Mouse (Mus musculus) left cerebral cortex, adult 18-20 months (tissue): Measurements from ENCODE around the gene Drp2. TPM values are rescaled to one million over a fixed set of nuclear protein-coding genes. Genes with fewer than 3 reads are reported as not detected.

ENCODE experiments used
- DNase-seq, 2 experiments: peaks; one replicate each; pipeline ENCODE4 v3.0.0; 2021 to 2022; ENCODE audit warnings: low spot score in 2 of 2, mixed read lengths in 1 of 2
- long read RNA-seq, 2 experiments: library from polyadenylated mRNA; stranded (forward); transcript quantifications; one replicate each; pipeline ENCODE4 v2.0.0; 2021
- total RNA-seq, 2 experiments: library from RNA; stranded (reverse); gene quantifications; 2 replicates each; pipeline ENCODE4 v1.2.3; 2021

Drp2 gene
- total RNA-seq, result 10 to 100 TPM; 49.4 to 55.2 TPM
- long read RNA-seq, experiment 1, full-length matches to known transcripts, result 3 of 16 reads
- long read RNA-seq, experiment 1, partial matches to known transcripts, result 1 of 16 reads
- long read RNA-seq, experiment 1, other reads (novel, unspliced or antisense), result 12 of 16 reads
- long read RNA-seq, experiment 2, full-length matches to known transcripts, result 6 of 20 reads
- long read RNA-seq, experiment 2, partial matches to known transcripts, result 1 of 20 reads
- long read RNA-seq, experiment 2, other reads (novel, unspliced or antisense), result 13 of 20 reads

- DNase-seq, result no peak
These were observed at the start of gene Drp2 for GRCm38 (mm10) chrX:134403863-134404583. Drp2 (plus strand) TSS chrX:134404551.

DNA sequence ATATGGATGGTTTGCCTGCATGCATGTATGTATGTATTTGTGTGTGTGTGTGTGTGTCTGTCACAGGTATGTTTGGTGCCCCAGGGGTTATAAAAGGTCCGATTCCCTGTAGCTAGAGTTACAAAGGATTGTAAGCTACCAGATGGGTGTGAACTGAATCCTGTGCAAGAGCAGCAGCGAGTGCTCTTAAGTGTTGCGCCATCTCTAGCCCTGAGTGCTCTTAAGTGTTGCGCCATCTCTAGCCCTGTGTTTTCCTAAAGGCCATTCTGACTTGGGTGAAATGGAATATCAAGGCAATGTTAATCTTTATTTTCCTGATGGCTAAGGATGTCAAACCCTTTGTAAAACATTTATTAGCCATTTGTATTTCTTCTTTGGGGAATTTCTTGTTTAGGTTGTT, 45.0 kb upstream of the Drp2 start:
- no peak for DNase-seq

DNA sequence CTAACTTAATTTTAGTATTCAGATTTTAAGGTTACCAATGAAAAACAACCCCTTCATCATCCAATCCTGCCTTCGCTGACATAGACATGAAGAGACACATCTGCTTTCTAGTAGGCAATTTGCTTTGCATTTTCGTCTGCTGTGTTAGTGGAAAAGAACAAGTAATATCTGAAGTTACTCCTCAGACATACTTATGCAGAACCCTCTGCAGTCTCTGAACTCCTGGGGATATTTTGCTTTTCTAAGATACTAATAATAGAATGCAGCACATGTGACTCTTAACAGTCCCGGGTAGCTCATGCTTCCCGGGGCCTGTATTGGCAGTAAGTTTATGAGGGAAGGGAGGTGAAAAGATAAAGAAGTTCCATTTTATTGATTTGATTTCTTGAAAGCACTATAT, 42.2 kb upstream of the Drp2 start:
- no peak for DNase-seq

DNA sequence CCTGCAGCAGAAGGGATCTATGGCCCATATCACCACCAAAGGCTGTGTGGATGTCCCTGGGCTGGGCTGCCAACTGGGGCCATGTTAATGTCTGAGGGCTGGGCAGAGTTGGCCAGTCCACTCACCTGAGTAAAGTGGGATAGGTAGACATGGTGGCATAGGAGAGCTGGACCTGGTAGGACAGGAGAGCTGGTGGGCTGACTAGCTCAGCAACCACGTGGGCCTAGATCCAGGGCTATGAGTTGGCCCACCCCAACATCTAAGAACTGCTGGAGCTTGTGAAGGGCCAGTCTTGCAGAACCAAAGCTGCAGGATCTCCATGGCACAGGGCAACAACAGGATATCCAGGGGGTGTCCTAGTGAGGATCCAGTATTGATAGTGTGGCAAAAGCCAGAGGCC, 38.9 kb upstream of the Drp2 start:
- no peak for DNase-seq

GRCm38 (mm10) chrX:134366547-134366946, 37.8 kb upstream of the Drp2 start:
- DNase-seq, result no peak

DNA sequence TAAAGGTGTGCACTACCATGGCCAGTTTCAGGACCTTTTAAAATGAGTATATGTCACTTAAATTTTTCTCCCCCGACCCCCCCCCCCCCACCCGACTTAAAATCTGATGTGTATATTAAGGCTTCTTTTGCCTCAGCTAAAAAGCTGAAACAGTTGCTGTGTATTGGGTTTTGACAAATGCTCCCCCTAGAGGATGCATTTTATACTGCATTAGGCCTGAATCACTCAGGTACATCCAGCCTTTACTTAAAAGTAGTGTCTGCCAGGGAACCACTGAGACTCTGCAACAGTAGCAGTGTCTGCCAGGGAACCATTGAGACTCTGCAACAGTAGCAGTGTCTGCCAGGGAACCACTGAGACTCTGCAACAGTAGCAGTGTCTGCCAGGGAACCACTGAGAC, 33.1 kb upstream of the Drp2 start:
- no peak for DNase-seq

- DNase-seq, result no peak
These were observed 30.2 kb upstream of the Drp2 start for GRCm38 (mm10) chrX:134374190-134374589.

DNA sequence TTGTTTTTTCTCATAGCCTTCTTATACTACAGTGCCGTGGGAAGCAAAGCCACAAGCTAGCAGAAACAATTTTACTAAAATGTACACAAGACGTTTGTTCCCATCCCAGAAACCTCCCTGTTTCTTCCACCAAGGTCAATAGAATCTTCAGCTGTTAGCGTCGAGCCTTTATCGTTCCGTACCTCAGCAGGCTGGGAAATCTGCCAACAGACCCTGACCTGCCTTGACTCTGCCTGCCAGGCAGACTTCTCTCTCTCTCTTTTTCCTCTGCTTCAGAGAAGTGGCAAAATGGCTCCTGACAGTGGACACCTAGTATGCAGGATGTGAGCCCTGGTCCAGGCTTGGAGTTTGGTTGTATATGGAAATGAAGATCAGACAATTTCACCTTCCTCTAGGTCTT, 19.5 kb upstream of the Drp2 start:
- DNase-seq, result no peak

GRCm38 (mm10) chrX:134398972-134399371, 5.4 kb upstream of the Drp2 start:
- DNase-seq, result no peak

GRCm38 (mm10) chrX:134404584-134404955, 219 bp downstream of the Drp2 start:
- peak in 1 of 2 experiments; percentile 27 for DNase-seq

DNA sequence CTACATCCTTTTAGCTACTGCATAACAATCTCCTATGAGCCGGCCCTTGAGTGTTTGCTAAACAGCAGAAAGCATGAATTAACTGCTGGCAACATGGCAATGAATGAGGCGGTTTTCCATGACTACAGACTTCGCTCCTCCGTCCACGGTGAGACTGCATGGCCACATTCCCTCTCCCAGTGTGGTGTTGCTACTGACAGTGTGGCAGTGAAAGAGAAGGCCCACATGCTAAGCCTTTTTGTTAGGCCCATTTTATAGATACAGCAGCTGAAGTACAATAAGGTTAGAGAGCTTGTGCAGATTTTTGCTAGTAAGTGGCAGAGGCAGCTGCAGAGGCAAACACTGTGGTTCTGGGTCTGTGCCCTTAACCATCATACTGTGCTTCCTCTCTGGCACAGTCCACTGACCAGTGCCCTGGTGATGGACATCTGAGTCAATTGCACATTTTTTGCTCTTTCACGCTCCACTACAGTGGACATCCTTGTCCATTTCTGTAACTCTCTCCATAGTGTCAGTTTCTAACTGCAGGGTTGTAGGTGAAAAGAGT, 5.1 kb downstream of the Drp2 start:
- no peak for DNase-seq

DNA sequence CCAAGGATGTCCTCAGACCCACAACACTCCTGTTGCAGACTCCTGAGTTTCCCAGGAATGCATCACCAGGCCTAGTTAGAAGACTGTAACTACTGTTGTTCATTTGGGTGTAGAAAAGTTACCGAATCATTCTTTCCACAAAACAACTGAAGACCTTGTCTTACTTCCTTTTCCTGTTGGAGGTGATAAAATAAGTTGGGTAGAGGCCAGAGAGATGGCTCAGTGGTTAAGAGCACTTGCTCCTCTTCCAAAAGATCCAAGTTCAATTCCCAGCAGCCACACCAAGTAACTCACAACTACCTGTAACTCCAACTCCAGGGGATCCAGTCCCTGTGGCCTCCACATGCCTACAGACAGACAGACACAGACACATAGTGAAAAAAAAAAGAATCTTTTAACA, 7.7 kb downstream of the Drp2 start:
- DNase-seq, result no peak

- DNase-seq, result no peak
These were observed 15.7 kb downstream of the Drp2 start for GRCm38 (mm10) chrX:134420097-134420496.

DNA sequence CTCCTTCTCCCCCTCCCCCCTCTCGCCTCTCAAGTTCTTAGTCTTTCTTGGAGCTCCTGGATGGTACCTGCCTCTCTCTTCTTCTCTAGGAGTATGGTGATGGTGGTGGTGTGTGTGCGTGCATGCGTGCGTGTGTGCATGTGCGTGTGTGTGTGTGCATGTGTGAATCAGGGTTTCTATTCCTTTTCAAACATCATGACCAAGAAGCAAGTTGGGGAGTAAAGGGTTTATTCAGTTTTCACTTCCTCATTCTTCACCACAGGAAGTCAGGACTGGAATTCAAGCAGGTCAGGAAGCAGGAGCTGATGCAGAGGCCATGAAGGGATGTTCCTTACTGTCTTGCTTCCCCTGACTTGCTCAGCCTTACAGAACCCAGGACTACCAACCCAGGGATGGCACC, 19.9 kb downstream of the Drp2 start:
- DNase-seq, result no peak

DNA sequence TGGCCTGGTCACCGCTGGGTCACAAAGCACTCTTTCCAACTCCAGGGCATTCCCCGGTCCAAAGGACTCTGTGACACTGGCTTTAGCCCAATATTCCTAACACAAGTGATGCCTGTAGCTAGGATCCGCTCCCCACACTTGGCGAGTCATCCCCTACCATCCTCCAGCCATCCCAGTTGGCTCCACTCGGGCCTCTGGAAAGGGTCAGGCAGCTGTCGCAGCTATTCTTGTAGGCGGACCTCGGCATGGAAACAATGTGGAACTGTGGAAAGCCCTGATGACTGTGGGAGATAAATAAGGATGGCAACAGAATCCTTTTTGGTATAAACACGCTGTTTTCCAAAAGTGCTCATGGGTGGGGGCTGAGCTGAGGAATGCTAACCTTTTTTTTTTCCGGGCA, 21.4 kb downstream of the Drp2 start:
- no peak for DNase-seq

DNA sequence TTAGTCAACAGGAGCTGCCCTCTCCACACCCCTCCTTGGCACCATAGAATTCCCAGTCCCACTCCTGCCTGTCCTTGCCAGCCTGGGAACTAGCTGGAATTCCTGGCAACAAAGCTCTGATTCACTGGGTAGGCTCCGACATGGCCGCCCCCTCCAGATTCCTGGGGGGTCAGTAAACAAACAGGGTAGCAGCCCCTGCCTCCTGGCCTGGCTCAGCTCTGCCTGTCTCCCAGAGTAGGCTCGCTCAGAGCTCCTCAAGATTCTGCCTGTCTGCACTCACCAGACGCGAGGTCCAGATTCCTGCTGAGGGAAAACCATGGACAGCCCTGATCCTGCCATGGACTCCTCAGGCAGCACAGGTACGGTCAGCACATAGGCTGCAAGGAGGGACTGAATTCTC, 22.5 kb downstream of the Drp2 start:
- DNase-seq, result no peak

DNA sequence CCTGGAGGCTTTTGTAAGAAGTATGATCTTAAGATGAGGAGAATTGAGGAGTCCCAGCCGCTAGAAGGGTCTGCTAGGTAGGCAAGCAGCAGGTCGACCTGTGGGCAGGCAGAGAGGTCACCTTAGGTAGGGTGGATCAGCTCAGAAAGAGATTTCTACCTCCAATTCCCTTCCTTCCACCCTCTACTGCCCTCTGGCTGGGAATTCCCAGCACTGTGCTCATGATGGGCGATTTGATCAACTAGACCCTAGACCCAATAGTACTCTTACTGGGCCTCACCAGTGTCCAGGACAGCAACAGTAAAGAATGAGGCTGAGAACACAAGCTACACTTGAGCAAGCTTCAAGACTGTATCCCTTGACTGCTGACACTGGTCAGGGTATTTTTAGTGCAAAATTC, 23.0 kb downstream of the Drp2 start:
- DNase-seq, result no peak

DNA sequence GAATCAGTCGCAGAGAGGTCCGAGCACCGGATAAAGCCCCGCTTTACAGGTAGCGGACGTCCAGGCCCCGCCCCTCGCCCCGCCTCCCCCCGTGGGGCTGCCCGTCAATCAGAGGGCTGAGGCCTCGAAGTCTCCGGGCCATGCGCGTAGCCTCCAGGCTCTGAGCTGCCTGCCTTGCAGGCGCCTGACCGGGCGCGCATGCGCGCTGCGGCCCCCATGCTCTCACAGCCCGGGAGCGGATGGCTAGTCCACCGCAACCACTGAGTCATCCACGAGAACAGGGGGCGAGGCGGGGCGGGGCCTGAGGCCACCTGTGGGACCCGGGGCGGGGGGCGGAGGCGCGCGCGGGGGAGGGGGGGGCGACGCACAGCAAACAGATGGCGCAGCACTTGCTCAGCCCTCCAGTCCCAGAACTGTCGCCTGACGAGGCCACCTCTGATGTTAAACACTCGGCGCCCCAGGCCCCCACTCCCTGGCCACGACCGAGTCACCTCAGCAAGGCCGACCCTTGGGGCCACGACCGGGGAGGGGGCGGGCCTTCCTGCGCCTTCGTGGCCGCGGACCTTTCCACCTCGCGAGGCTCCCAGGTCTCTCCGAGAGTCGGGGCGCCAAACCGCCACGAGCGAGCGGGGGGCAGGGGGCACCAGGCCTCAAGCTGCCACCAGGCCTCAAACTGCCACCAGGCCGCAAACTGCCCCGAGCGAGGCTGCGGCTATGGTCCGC, 70.8 kb downstream of the Drp2 start:
- no peak for DNase-seq

DNA sequence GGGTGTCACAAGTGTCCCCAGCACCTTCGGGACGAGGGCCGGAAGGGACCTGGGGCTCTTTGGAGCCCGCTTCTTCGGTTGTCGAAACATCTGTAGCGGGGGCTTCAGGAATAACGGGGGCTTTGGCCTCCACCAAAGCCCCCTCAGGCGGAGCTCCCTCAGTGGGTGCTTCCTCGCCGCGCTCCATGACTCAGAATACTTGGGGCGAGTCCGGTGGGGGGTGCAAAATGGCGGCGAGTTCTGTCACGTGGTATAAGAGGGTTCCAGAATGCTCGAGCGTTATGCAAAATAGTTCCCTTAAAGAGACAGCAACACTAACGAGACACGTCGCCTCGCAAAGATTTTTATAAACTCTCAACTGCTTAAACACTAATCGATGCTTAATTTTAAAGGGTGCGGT, 71.9 kb downstream of the Drp2 start, which contains the start of gene Taf7l:
Gene Taf7l, minus strand, starts transcription at position 201 of the 400 bp plus-strand sequence.
- no peak for DNase-seq

DNA sequence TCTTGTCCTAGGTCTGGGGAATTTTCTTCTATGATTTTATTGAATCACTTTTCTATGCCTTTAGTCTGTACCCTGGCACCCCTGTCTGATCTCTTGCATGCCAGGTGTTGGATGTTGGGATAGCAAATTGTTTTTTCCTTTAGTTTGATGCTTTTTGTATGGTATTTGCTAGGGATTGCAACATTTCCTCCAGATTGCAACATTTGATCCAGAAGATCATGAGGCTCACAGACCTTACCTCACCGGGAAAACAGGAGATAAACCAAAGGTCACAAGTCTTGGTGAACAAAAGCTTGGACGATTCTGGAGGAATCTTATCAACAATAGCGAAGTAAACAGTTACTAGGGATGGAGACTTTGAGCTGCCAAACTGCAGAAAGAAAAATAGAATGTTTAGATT, 77.4 kb downstream of the Drp2 start:
- no peak for DNase-seq

DNA sequence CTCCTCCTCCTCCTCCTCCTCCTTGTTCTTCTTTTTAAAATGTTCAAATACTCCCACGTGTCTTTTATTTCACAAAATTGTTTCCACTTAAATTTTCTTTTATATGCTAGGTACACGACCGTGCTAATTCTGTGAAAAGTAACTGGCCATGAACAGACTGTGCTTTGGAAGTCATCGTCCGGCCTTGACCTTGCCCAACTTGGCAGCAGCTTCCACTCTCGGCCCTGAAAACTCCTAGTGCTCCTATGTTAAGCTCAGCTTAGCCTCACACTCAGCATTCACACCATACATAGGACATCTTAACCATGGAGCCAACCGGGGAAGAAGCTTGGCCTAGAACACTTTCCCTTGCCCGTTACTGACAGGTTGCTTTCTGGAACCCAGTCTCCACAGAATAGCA, 96.3 kb downstream of the Drp2 start:
- DNase-seq, result no peak
